Mouse (Mus musculus) heart, embryonic 14.5 days (tissue): ENCODE data around the gene Adgrl4. TPM values are rescaled to one million over a fixed set of nuclear protein-coding genes. Genes with fewer than 3 reads are reported as not detected.
A peak's percentile ranks its signal among the peaks of the same experiment; 100 is the strongest.

Experiments used
- ATAC-seq: fragments of 200-750 bp; cut with Nextera tagmentation; 2 replicates; pipeline ENCODE4 v1.8.0; 2017; ENCODE audit warnings: low read depth, moderate TSS enrichment; ENCODE audit not compliant: insufficient number of reproducible peaks, insufficient read depth, low FRiP score
- H3K27ac ChIP-seq, 2 experiments: fragments of 200-500 bp in 1 of 2; fragments of 300-500 bp in 1 of 2; sonication (generic) in 1 of 2; replicated peaks in 1 of 2; 2 replicates each; pipeline ENCODE4 v1.5.1; 2012 to 2014; ENCODE audit warnings: low read depth in 2 of 2, low read length in 2 of 2, control low read depth in 1 of 2, mild to moderate bottlenecking in 1 of 2, mixed read lengths in 1 of 2; ENCODE audit not compliant: control insufficient read depth in 1 of 2, insufficient read depth in 1 of 2
- H3K27me3 ChIP-seq: fragments of 300-500 bp; sonication (generic); 2 replicates; pipeline ENCODE4 v1.6.1; 2014; ENCODE audit warnings: mild to moderate bottlenecking, low read length, control low read depth; ENCODE audit not compliant: control insufficient read depth, insufficient read depth
- H3K36me3 ChIP-seq: fragments of 300-500 bp; sonication (generic); 2 replicates; pipeline ENCODE4 v1.6.1; 2014; ENCODE audit warnings: mild to moderate bottlenecking, control low read depth, low read length, mixed read lengths; ENCODE audit not compliant: control insufficient read depth, insufficient read depth
- H3K4me1 ChIP-seq, 2 experiments: fragments of 200-500 bp in 1 of 2; fragments of 300-500 bp in 1 of 2; sonication (generic) in 1 of 2; 2 replicates each; pipeline ENCODE4 v1.6.1; 2012 to 2014; ENCODE audit warnings: low read length in 2 of 2, control low read depth in 1 of 2, mixed read lengths in 1 of 2; ENCODE audit not compliant: control insufficient read depth in 2 of 2, insufficient read depth in 2 of 2
- H3K4me2 ChIP-seq: fragments of 300-500 bp; sonication (generic); 2 replicates; pipeline ENCODE4 v1.6.1; 2014; ENCODE audit warnings: mild to moderate bottlenecking, low read length
- H3K4me3 ChIP-seq, 2 experiments: fragments of 200-500 bp in 1 of 2; fragments of 300-500 bp in 1 of 2; sonication (generic) in 1 of 2; 2 replicates each; pipeline ENCODE4 v1.5.1; 2012 to 2014; ENCODE audit warnings: low read length in 2 of 2, mild to moderate bottlenecking in 2 of 2, control low read depth in 1 of 2, low read depth in 1 of 2, moderate library complexity in 1 of 2; ENCODE audit not compliant: control insufficient read depth in 1 of 2, insufficient read depth in 1 of 2
- H3K9ac ChIP-seq: fragments of 300-500 bp; sonication (generic); 2 replicates; pipeline ENCODE4 v1.6.1; 2014; ENCODE audit warnings: mild to moderate bottlenecking, low read length
- H3K9me3 ChIP-seq: fragments of 300-500 bp; sonication (generic); 2 replicates; pipeline ENCODE4 v1.6.1; 2016; ENCODE audit warnings: low read length, control low read depth; ENCODE audit not compliant: control insufficient read depth
- WGBS: fragments of 180-500 bp; shearing (Covaris S2); extraction: QIAGEN DNeasy Blood & Tissue Kit; methylation state at CpG from one replicate; pipeline ENCODE4 v1.1.7; 2014; 5-methylcytosine and 5-hydroxymethylcytosine counted together
- polyA plus RNA-seq: library from polyadenylated mRNA; unstranded; fragments of >200 nt; fragmentation: Nextera tagmentation; extraction: Ambion mirVana; gene quantifications from 2 replicates; pipeline ENCODE4 v1.2.1, GENCODE M21; 2014

Adgrl4 gene
- polyA plus RNA-seq, result 18.2 and 20.3 TPM in 2 replicates

DNA sequence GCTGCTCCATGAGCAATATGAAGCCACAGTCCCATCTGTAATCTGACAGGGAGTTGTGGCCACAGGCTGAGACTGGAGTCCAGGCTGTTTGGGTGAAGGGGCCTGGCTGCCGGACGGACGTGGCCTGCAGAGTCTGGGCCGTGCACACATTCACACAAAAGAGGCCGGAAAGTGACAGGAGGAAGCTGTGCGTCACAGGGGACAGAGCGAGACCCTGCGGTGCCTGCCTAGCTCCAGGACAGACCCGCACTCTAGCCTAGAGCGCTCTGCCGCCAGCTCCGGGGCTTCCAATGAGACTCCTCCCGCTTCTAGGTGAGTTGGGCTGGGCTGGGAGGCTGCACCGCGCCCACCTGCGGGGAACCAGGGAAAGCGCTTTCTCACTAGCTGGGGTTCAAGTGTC, at the start of gene Adgrl4:
TSS of gene Adgrl4 (plus strand) at position 195 of the 400 bp plus-strand sequence.
- Histone ChIP-seq H3K4me1 (peaks cover 8 to 10% of the 10 kb centered on the region in 2 experiments; a peak in 3 of 4 replicates), H3K9me3 (no peaks in the 10 kb centered on the region)
- 2% methylated on average over 17 of the region's 17 CpGs for WGBS

DNA sequence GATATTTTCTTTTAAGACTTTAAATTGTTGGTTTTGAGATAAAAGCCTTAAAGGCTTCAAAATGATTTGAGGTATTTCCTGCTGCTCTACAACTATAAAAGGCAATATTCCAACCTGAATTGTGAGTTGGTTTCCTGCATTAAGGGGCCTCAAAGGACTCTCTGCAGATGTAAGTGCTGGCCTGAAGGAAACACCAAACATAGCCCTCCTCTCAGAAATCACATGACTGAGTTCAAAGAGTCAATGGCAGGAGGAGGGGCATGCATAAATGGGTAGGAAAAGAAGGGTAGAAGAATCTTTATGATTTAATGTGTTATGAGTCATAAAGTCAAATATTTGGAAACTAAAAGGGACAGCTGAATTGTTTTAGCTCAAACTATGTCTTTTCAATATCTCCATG, 46.8 kb upstream of the Adgrl4 start:
- no peak for ATAC-seq
- Histone ChIP-seq H3K4me3 (no peak overlapping the region), H3K9ac (no peak overlapping the region), H3K4me1 (no peaks in the 10 kb centered on the region), H3K36me3 (no peaks in the 10 kb centered on the region), H3K4me2 (no peak overlapping the region), H3K9me3 (no peaks in the 10 kb centered on the region), H3K27ac (no peak overlapping the region), H3K27me3 (no peaks in the 10 kb centered on the region)

More for the DNA sequence above, at the start of gene Adgrl4:
- peak; percentile 69 for ATAC-seq
- no peaks in the 10 kb centered on the region for H3K36me3 ChIP-seq
- H3K4me3 ChIP-seq, result peak within 1 kb of the TSS; percentile 30 to 37
- H3K27ac ChIP-seq, result peak within 1 kb of the TSS; percentile 30 to 79
- H3K9ac ChIP-seq, result peak within 1 kb of the TSS; percentile 39
- no peaks in the 10 kb centered on the region for H3K27me3 ChIP-seq
- H3K4me2 ChIP-seq, result peak within 1 kb of the TSS; percentile 70

DNA sequence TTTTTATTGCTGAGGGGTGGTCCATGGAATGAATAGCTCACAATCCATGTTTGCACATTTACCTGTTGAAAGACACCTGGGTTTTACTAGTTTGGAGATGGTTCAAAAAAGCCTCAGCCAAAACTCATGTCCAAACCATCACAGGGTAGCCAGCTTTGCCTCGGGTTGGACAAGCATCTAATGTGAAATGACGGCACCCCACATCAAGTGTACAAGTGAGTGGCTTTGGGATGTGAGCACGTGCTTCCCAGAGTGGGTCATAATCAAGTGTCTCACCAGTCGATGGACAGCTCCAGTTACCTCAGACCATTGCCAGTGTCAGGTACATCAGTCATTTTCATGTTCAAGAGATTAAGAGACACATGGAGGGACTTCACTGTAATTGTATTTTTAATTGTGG, 44.8 kb upstream of the Adgrl4 start:
- WGBS, result 73% methylated on average over 4 of the region's 4 CpGs
- ATAC-seq, result no peak
- Histone ChIP-seq H3K27ac (no peak overlapping the region), H3K4me2 (no peak overlapping the region), H3K36me3 (no peaks in the 10 kb centered on the region), H3K27me3 (no peaks in the 10 kb centered on the region), H3K4me3 (no peak overlapping the region), H3K4me1 (no peaks in the 10 kb centered on the region), H3K9me3 (no peaks in the 10 kb centered on the region), H3K9ac (no peak overlapping the region)

DNA sequence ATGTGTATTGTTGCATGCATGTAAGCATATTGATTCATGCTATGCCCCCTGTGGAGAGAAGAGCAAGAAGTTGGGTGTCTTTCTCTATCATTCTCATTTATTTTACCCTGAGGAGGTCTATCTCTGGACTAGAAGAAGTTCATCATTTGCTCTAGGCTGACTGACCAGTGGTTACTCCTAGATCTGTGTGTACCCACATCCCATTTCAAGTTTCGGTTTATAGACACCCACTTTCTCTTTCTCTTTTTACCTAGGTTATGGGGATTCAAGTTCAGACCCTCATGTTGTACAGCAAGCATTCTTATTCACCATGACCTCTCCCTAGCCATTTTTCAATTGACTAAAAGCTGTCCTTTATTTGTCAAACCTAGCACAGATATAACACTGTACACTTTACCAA, 44.4 kb upstream of the Adgrl4 start:
- Histone ChIP-seq H3K4me3 (no peak overlapping the region), H3K9me3 (no peaks in the 10 kb centered on the region), H3K4me1 (no peaks in the 10 kb centered on the region), H3K27ac (no peak overlapping the region), H3K4me2 (no peak overlapping the region), H3K36me3 (no peaks in the 10 kb centered on the region), H3K27me3 (no peaks in the 10 kb centered on the region), H3K9ac (no peak overlapping the region)
- ATAC-seq, result no peak
- WGBS, result 86% methylated on average over 1 of the region's 1 CpGs

DNA sequence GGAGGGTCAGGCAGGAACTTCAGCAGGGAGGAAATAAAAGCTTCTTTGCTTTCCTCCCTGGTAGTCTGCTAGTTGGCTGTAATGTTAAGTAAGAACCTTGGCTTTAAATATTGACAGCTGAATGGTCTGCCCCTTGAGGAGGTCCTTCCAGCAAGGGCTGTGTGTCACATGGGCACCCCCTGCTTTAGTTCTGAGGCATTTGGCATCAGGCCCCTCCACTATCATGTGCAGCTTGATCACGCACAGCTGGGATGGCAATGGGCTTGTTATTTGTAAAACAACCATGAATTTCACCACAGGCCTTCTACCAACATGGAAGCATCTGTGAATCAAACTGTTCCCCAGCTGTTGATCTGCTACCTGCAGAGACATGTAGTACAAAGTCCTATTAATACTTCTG, 38.4 kb upstream of the Adgrl4 start:
- Histone ChIP-seq H3K4me2 (no peak overlapping the region), H3K9ac (no peak overlapping the region), H3K36me3 (no peaks in the 10 kb centered on the region), H3K9me3 (no peaks in the 10 kb centered on the region), H3K4me3 (no peak overlapping the region), H3K27me3 (no peaks in the 10 kb centered on the region), H3K27ac (no peak overlapping the region), H3K4me1 (no peaks in the 10 kb centered on the region)
- whole genome bisulfite sequencing, result 75% methylated on average over 1 of the region's 1 CpGs
- ATAC-seq, result no peak

DNA sequence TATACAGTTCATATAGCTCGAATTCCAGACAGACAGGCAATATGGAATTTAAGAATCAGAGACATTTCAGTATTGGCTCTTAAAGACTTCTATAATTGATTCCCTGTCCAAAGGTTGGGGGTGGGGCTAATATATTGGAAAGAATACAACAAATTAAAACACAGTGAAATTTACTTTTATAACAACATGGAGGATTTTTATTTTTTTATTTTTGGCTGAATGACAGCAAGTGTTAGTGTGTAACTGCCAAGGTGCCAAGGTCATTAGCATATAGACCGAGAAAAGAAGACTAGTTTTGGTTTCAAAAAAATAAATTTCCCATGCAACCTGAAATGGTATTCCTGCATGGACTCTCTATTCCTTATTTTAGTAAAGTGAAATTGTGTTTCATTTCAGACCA, 26.7 kb upstream of the Adgrl4 start:
- 67% methylated on average over 2 of the region's 2 CpGs for WGBS
- Histone ChIP-seq H3K9ac (no peak overlapping the region), H3K36me3 (no peaks in the 10 kb centered on the region), H3K4me1 (no peaks in the 10 kb centered on the region), H3K9me3 (no peaks in the 10 kb centered on the region), H3K27me3 (no peaks in the 10 kb centered on the region), H3K4me2 (no peak overlapping the region), H3K27ac (no peak overlapping the region), H3K4me3 (no peak overlapping the region)
- no peak for ATAC-seq

DNA sequence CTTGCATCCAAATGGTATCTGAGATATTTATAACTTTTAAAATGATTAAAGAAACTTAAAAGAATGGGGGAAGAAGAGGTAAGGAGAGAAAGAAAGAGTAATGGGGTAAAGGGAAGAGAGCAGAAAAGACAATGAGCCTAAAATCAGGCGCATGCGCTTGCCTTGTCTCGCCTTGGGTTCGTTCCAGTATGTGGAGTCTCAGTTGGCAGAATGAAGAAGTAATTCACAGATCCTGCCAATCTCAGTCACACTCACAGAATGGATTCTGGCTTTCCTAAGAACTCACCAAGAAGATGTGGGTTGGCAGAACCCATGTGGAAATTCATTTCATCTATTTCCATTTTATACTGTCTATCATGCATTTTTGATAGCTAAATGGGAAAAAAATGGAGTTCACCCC, 26.2 kb upstream of the Adgrl4 start:
- no peak overlapping the region for H3K27ac ChIP-seq
- WGBS, result 93% methylated on average over 4 of the region's 4 CpGs
- ATAC-seq, result no peak
- no peaks in the 10 kb centered on the region for H3K4me1 ChIP-seq
- no peak overlapping the region for H3K4me3 ChIP-seq
- no peak overlapping the region for H3K4me2 ChIP-seq
- H3K9me3 ChIP-seq, result no peaks in the 10 kb centered on the region
- H3K9ac ChIP-seq, result no peak overlapping the region
- no peaks in the 10 kb centered on the region for H3K27me3 ChIP-seq
- no peaks in the 10 kb centered on the region for H3K36me3 ChIP-seq

DNA sequence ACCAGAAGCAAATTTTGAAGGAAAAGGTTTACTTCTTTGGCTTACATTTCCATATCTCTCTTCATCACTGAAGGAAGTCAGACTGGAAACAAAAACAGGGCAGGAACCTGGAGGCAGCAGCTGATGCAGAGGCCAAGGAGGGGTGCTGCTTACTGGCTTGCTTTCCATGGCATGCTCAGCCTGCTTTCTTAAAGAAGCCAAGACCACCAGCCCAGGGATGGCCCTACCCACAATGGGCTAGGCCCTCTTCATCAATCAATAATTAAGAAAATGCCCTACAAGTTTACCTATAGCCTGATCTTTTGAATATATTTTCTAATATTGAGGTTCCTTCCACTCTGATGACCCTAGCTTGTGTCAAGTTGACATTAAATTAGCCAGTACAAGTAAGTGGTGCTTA, 20.8 kb upstream of the Adgrl4 start:
- Histone ChIP-seq H3K4me3 (no peak overlapping the region), H3K27ac (no peak overlapping the region), H3K36me3 (no peaks in the 10 kb centered on the region), H3K9ac (no peak overlapping the region), H3K27me3 (no peaks in the 10 kb centered on the region), H3K4me1 (no peaks in the 10 kb centered on the region), H3K9me3 (no peaks in the 10 kb centered on the region), H3K4me2 (no peak overlapping the region)
- ATAC-seq, result no peak
